Mouse (Mus musculus): Measurements from ENCODE around the gene Myo19.
A peak's percentile ranks its signal among the peaks of the same experiment; 100 is the strongest.

Gene Myo19

GRCm38 (mm10) chr11:84886236-84886635 is 6.3 kb downstream of the Myo19 start:
- DNase-seq (ENCODE audit: low spot score), result no peak

GRCm38 (mm10) chr11:84886767-84887511 is 7.0 kb downstream of the Myo19 start:
- DNase-seq (ENCODE audit: low spot score), result no peak

GRCm38 (mm10) chr11:84888025-84888424 is 8.1 kb downstream of the Myo19 start:
- no peak for DNase-seq (ENCODE audit: low spot score)

- no peak for DNase-seq (ENCODE audit: low spot score)
These were observed 9.5 kb downstream of the Myo19 start for GRCm38 (mm10) chr11:84889492-84889891.

GRCm38 (mm10) chr11:84891705-84892104 is 11.8 kb downstream of the Myo19 start:
- DNase-seq (ENCODE audit: low spot score), result no peak

GRCm38 (mm10) chr11:84893113-84893512 is 13.2 kb downstream of the Myo19 start:
- DNase-seq (ENCODE audit: low spot score), result no peak

GRCm38 (mm10) chr11:84904597-84905144 is 24.7 kb downstream of the Myo19 start:
- no peak for DNase-seq (ENCODE audit: low spot score)

- no peak for DNase-seq (ENCODE audit: low spot score)
These were observed 27.1 kb downstream of the Myo19 start for GRCm38 (mm10) chr11:84907081-84907480.

- DNase-seq (ENCODE audit: low spot score), result no peak
These were observed 28.5 kb downstream of the Myo19 start for GRCm38 (mm10) chr11:84908480-84908879.

GRCm38 (mm10) chr11:84910411-84910810 is 30.5 kb downstream of the Myo19 start:
- no peak for DNase-seq (ENCODE audit: low spot score)

- DNase-seq (ENCODE audit: low spot score), result no peak
These were observed 34.7 kb downstream of the Myo19 start for GRCm38 (mm10) chr11:84914673-84915072.

- peak; percentile 96 for DNase-seq (ENCODE audit: low spot score)
These were observed 36.2 kb downstream of the Myo19 start, which contains the start of gene Znhit3 for GRCm38 (mm10) chr11:84916053-84916702. Gene Znhit3 (minus strand): TSS chr11:84916366.

GRCm38 (mm10) chr11:84916703-84917300 is 36.9 kb downstream of the Myo19 start:
- DNase-seq (ENCODE audit: low spot score), result no peak

- DNase-seq (ENCODE audit: low spot score), result peak; percentile 88
These were observed 38.5 kb downstream of the Myo19 start for GRCm38 (mm10) chr11:84918425-84918824.

GRCm38 (mm10) chr11:84919276-84919675 is 39.3 kb downstream of the Myo19 start:
- peak; percentile 67 for DNase-seq (ENCODE audit: low spot score)

- no peak for DNase-seq (ENCODE audit: low spot score)
These were observed 40.0 kb downstream of the Myo19 start for GRCm38 (mm10) chr11:84919951-84920350.

GRCm38 (mm10) chr11:84920981-84921380 is 41.0 kb downstream of the Myo19 start:
- DNase-seq (ENCODE audit: low spot score), result no peak

- peak; percentile 37 for DNase-seq (ENCODE audit: low spot score)
These were observed 52.3 kb downstream of the Myo19 start for GRCm38 (mm10) chr11:84932261-84932660.

- no peak for DNase-seq (ENCODE audit: low spot score)
These were observed 59.6 kb downstream of the Myo19 start for GRCm38 (mm10) chr11:84939508-84940053.

GRCm38 (mm10) chr11:84940140-84940539 is 60.2 kb downstream of the Myo19 start:
- no peak for DNase-seq (ENCODE audit: low spot score)

- peak; percentile 90 for DNase-seq (ENCODE audit: low spot score)
These were observed 64.0 kb downstream of the Myo19 start for GRCm38 (mm10) chr11:84943948-84944347.

- peak; percentile 67 for DNase-seq (ENCODE audit: low spot score)
These were observed 64.9 kb downstream of the Myo19 start for GRCm38 (mm10) chr11:84944639-84945435.
